Mouse (Mus musculus) embryonic facial prominence, embryonic 14.5 days (tissue): Measurements from ENCODE around the gene Cxcr5. TPM values are rescaled to one million over a fixed set of nuclear protein-coding genes. Genes with fewer than 3 reads are reported as not detected.

Experiments used
- ATAC-seq: fragments of 200-750 bp; cut with Nextera tagmentation; 2 replicates; pipeline ENCODE4 v1.8.0; 2017; ENCODE audit warnings: low read depth, moderate number of reproducible peaks, moderate TSS enrichment
- DNase-seq: peaks from one replicate; pipeline ENCODE4 v3.0.0-alpha.2; 2015; ENCODE audit warnings: low spot score
- H3K27ac ChIP-seq: fragments of 300-500 bp; sonication (generic); replicated peaks from 2 replicates; pipeline ENCODE4 v1.5.1; 2014; ENCODE audit warnings: low read depth, mild to moderate bottlenecking, low read length, moderate library complexity
- H3K27me3 ChIP-seq: fragments of 300-500 bp; sonication (generic); replicated peaks from 2 replicates; pipeline ENCODE4 v1.6.1; 2014; ENCODE audit warnings: low read length; ENCODE audit not compliant: control insufficient read depth, insufficient read depth
- H3K36me3 ChIP-seq: fragments of 300-500 bp; sonication (generic); 2 replicates; pipeline ENCODE4 v1.6.1; 2014; ENCODE audit warnings: low read length, mixed read lengths; ENCODE audit not compliant: control insufficient read depth, insufficient read depth
- H3K4me1 ChIP-seq: fragments of 300-500 bp; sonication (generic); 2 replicates; pipeline ENCODE4 v1.6.1; 2014; ENCODE audit warnings: antibody characterized with exemption, low read length; ENCODE audit not compliant: control insufficient read depth, insufficient read depth
- H3K4me2 ChIP-seq: fragments of 300-500 bp; sonication (generic); 2 replicates; pipeline ENCODE4 v1.6.1; 2014; ENCODE audit warnings: low read depth, mild to moderate bottlenecking, low read length, moderate library complexity, mixed read lengths
- H3K4me3 ChIP-seq: fragments of 300-500 bp; sonication (generic); 2 replicates; pipeline ENCODE4 v1.5.1; 2014; ENCODE audit warnings: low read depth, mild to moderate bottlenecking, low read length
- H3K9ac ChIP-seq: fragments of 300-500 bp; sonication (generic); 2 replicates; pipeline ENCODE4 v1.6.1; 2014; ENCODE audit warnings: low read depth, mild to moderate bottlenecking, low read length, moderate library complexity, mixed read lengths
- H3K9me3 ChIP-seq: fragments of 300-500 bp; sonication (generic); 2 replicates; pipeline ENCODE4 v1.6.1; 2016; ENCODE audit warnings: low read length; ENCODE audit not compliant: control insufficient read depth
- WGBS: fragments of 180-500 bp; shearing (Covaris S2); extraction: QIAGEN DNeasy Blood & Tissue Kit; methylation state at CpG from one replicate; pipeline ENCODE4 v1.1.7; 2014; 5-methylcytosine and 5-hydroxymethylcytosine counted together
- polyA plus RNA-seq: library from polyadenylated mRNA; unstranded; fragments of >200 nt; fragmentation: Nextera tagmentation; extraction: Ambion mirVana; gene quantifications from 2 replicates; pipeline ENCODE4 v1.2.1, GENCODE M21; 2014

The Cxcr5 gene
- 0.13 and 0.35 TPM in 2 replicates for polyA plus RNA-seq

GRCm38 (mm10) chr9:44561597-44561996 lies at the start of gene Cxcr5:
Gene Cxcr5, minus strand, starts transcription at chr9:44561877.
- Histone ChIP-seq H3K36me3 (no peaks in the 10 kb centered on the region), H3K9ac (no peak within 1 kb of the TSS), H3K4me3 (no peak within 1 kb of the TSS), H3K4me2 (no peak within 1 kb of the TSS), H3K4me1 (no peaks in the 10 kb centered on the region), H3K27ac (no peak within 1 kb of the TSS), H3K9me3 (no peaks in the 10 kb centered on the region), H3K27me3 (no peaks in the 10 kb centered on the region)
- ATAC-seq: no peak
- 68% methylated on average over 4 of the region's 4 CpGs for WGBS
- DNase-seq: no peak

GRCm38 (mm10) chr9:44610371-44610770 lies 48.7 kb upstream of the Cxcr5 start:
- WGBS: 94% methylated on average over 25 of the region's 25 CpGs
- H3K9ac ChIP-seq: no peak overlapping the region

GRCm38 (mm10) chr9:44607306-44607705 lies 45.6 kb upstream of the Cxcr5 start:
- Histone ChIP-seq H3K9me3 (no peaks in the 10 kb centered on the region), H3K36me3 (peaks cover 53% of the 10 kb centered on the region), H3K4me3 (peak overlapping the region; percentile 100), H3K4me1 (peaks cover 22% of the 10 kb centered on the region), H3K27ac (no peak overlapping the region), H3K27me3 (no peaks in the 10 kb centered on the region), H3K9ac (no peak overlapping the region), H3K4me2 (peak overlapping the region; percentile 74)
- no peak for DNase-seq
- WGBS: 70% methylated on average over 4 of the region's 4 CpGs
- ATAC-seq: no peak

More at GRCm38 (mm10) chr9:44610371-44610770, 48.7 kb upstream of the Cxcr5 start:
- DNase-seq: no peak
- Histone ChIP-seq H3K9me3 (no peaks in the 10 kb centered on the region), H3K4me3 (no peak overlapping the region), H3K36me3 (peaks cover 84% of the 10 kb centered on the region), H3K27ac (no peak overlapping the region), H3K27me3 (no peaks in the 10 kb centered on the region), H3K4me1 (peaks cover 18% of the 10 kb centered on the region), H3K4me2 (no peak overlapping the region)
- ATAC-seq: no peak

- peak overlapping the region; percentile 100 for H3K4me3 ChIP-seq
Measured at GRCm38 (mm10) chr9:44606646-44607045, 45.0 kb upstream of the Cxcr5 start.

GRCm38 (mm10) chr9:44605616-44606165 lies 44.0 kb upstream of the Cxcr5 start:
- Histone ChIP-seq H3K4me3 (peak overlapping the region; percentile 100), H3K4me1 (peaks cover 22% of the 10 kb centered on the region), H3K4me2 (peak overlapping the region; percentile 74), H3K27me3 (no peaks in the 10 kb centered on the region), H3K9me3 (no peaks in the 10 kb centered on the region), H3K36me3 (peaks cover 38% of the 10 kb centered on the region), H3K27ac (peak overlapping the region; percentile 100), H3K9ac (peak overlapping the region; percentile 100)
- 2% methylated on average over 13 of the region's 13 CpGs for WGBS
- DNase-seq (peak; percentile 51), ATAC-seq (no peak)

More at GRCm38 (mm10) chr9:44606646-44607045, 45.0 kb upstream of the Cxcr5 start:
- peak overlapping the region; percentile 74 for H3K4me2 ChIP-seq
- H3K4me1 ChIP-seq: peaks cover 22% of the 10 kb centered on the region
- no peak overlapping the region for H3K27ac ChIP-seq
- H3K27me3 ChIP-seq: no peaks in the 10 kb centered on the region
- 54% methylated on average over 4 of the region's 4 CpGs for WGBS
- no peaks in the 10 kb centered on the region for H3K9me3 ChIP-seq
- H3K36me3 ChIP-seq: peaks cover 46% of the 10 kb centered on the region
- H3K9ac ChIP-seq: no peak overlapping the region
- ATAC-seq: no peak
- DNase-seq: no peak

GRCm38 (mm10) chr9:44604779-44605615 lies 43.3 kb upstream of the Cxcr5 start, which contains the start of gene Ddx6:
Gene Ddx6, plus strand, starts transcription at chr9:44604892.
- WGBS: under 1% methylated on average over 48 of the region's 80 CpGs
- peaks cover 31% of the 10 kb centered on the region for H3K36me3 ChIP-seq
- peak within 1 kb of the TSS; percentile 100 for H3K9ac ChIP-seq
- no peaks in the 10 kb centered on the region for H3K9me3 ChIP-seq
- H3K4me2 ChIP-seq: peak within 1 kb of the TSS; percentile 74
- peak within 1 kb of the TSS; percentile 100 for H3K4me3 ChIP-seq
- H3K27me3 ChIP-seq: no peaks in the 10 kb centered on the region
- H3K4me1 ChIP-seq: peaks cover 22% of the 10 kb centered on the region
- ATAC-seq (peak; percentile 66), DNase-seq (peak; percentile 85)
- peak within 1 kb of the TSS; percentile 100 for H3K27ac ChIP-seq

GRCm38 (mm10) chr9:44604290-44604778 lies 42.7 kb upstream of the Cxcr5 start:
- peak; percentile 61 for ATAC-seq
- WGBS: 0% methylated on average over 18 of the region's 65 CpGs
- peak; percentile 83 for DNase-seq
- Histone ChIP-seq H3K27me3 (no peaks in the 10 kb centered on the region), H3K36me3 (peaks cover 25% of the 10 kb centered on the region), H3K27ac (peak overlapping the region; percentile 100), H3K9ac (peak overlapping the region; percentile 100), H3K4me1 (peaks cover 24% of the 10 kb centered on the region), H3K4me2 (peak overlapping the region; percentile 72), H3K9me3 (no peaks in the 10 kb centered on the region), H3K4me3 (peak overlapping the region; percentile 100)

- ATAC-seq: peak; percentile 85
- Histone ChIP-seq H3K4me3 (peak overlapping the region; percentile 100), H3K4me2 (peak overlapping the region; percentile 72), H3K4me1 (peaks cover 30% of the 10 kb centered on the region), H3K9me3 (no peaks in the 10 kb centered on the region), H3K36me3 (peaks cover 19% of the 10 kb centered on the region), H3K27me3 (no peaks in the 10 kb centered on the region), H3K9ac (peak overlapping the region; percentile 100), H3K27ac (peak overlapping the region; percentile 100)
- peak; percentile 97 for DNase-seq
- WGBS: under 1% methylated on average over 38 of the region's 38 CpGs
Measured at GRCm38 (mm10) chr9:44603454-44604289, 42.0 kb upstream of the Cxcr5 start.
